Mouse (Mus musculus) liver, embryonic 16.5 days (tissue): ENCODE results near the gene Zfp963. TPM values are rescaled to one million over a fixed set of nuclear protein-coding genes. Genes with fewer than 3 reads are reported as not detected.
A peak's percentile ranks its signal among the peaks of the same experiment; 100 is the strongest.

Experiments
- ATAC-seq: fragments of 200-750 bp; cut with Nextera tagmentation; 2 replicates; pipeline ENCODE4 v1.8.0; 2017; ENCODE audit warnings: low read depth, mild to moderate bottlenecking, moderate number of reproducible peaks, moderate library complexity
- H3K27ac ChIP-seq: fragments of 300-500 bp; sonication (generic); 2 replicates; pipeline ENCODE4 v1.5.1; 2014; ENCODE audit warnings: mild to moderate bottlenecking, low read length
- H3K27me3 ChIP-seq: fragments of 300-500 bp; sonication (generic); 2 replicates; pipeline ENCODE4 v1.6.1; 2014; ENCODE audit warnings: low read depth, low read length, mixed read lengths; ENCODE audit not compliant: control insufficient read depth, insufficient read depth
- H3K36me3 ChIP-seq: fragments of 300-500 bp; sonication (generic); 2 replicates; pipeline ENCODE4 v1.6.1; 2014; ENCODE audit warnings: mild to moderate bottlenecking; ENCODE audit not compliant: control insufficient read depth, insufficient read depth
- H3K4me1 ChIP-seq: fragments of 300-500 bp; sonication (generic); 2 replicates; pipeline ENCODE4 v1.6.1; 2014; ENCODE audit warnings: low read depth, low read length, mixed read lengths; ENCODE audit not compliant: control insufficient read depth
- H3K4me2 ChIP-seq: fragments of 300-500 bp; sonication (generic); 2 replicates; pipeline ENCODE4 v1.6.1; 2014; ENCODE audit warnings: low read depth, low read length, mixed read lengths
- H3K4me3 ChIP-seq: fragments of 300-500 bp; sonication (generic); 2 replicates; pipeline ENCODE4 v1.5.1; 2014; ENCODE audit warnings: low read depth, mild to moderate bottlenecking, low read length
- H3K9ac ChIP-seq: fragments of 300-500 bp; sonication (generic); 2 replicates; pipeline ENCODE4 v1.6.1; 2014; ENCODE audit warnings: low read depth, low read length
- H3K9me3 ChIP-seq: fragments of 300-500 bp; sonication (generic); replicated peaks from 2 replicates; pipeline ENCODE4 v1.6.1; 2016; ENCODE audit warnings: low read length; ENCODE audit not compliant: control insufficient read depth
- WGBS: fragments of 180-500 bp; shearing (Covaris S2); extraction: QIAGEN DNeasy Blood & Tissue Kit; methylation state at CpG from one replicate; pipeline ENCODE4 v1.1.7; 2014; ENCODE audit not compliant: insufficient replicate concordance; 5-methylcytosine and 5-hydroxymethylcytosine counted together
- polyA plus RNA-seq: library from polyadenylated mRNA; unstranded; fragments of >200 nt; fragmentation: Nextera tagmentation; extraction: Ambion mirVana; gene quantifications from 2 replicates; pipeline ENCODE4 v1.2.1, GENCODE M21; 2015

The Zfp963 gene
- polyA plus RNA-seq, 1 experiment from 2014 or later: 3.1 TPM

- Histone ChIP-seq H3K27ac (no peak overlapping the region), H3K9me3 (no peaks in the 10 kb centered on the region), H3K9ac (no peak overlapping the region), H3K27me3 (no peaks in the 10 kb centered on the region), H3K4me2 (no peak overlapping the region), H3K4me1 (no peaks in the 10 kb centered on the region), H3K4me3 (no peak overlapping the region), H3K36me3 (peaks cover 37% of the 10 kb centered on the region)
- 86% methylated on average over 4 of the region's 4 CpGs for WGBS
- no peak for ATAC-seq
Observed at GRCm38 (mm10) chr8:69761814-69762445, 12.2 kb upstream of the Zfp963 start.

- Histone ChIP-seq H3K4me2 (no peak overlapping the region), H3K9ac (no peak overlapping the region), H3K27ac (no peak overlapping the region), H3K27me3 (no peaks in the 10 kb centered on the region), H3K4me1 (peaks cover 6% of the 10 kb centered on the region; the same call in 1 of the 2 replicates), H3K36me3 (peaks cover 10% of the 10 kb centered on the region), H3K4me3 (no peak overlapping the region), H3K9me3 (no peaks in the 10 kb centered on the region)
- 81% methylated on average over 5 of the region's 5 CpGs for WGBS
- no peak for ATAC-seq
Observed at GRCm38 (mm10) chr8:69758316-69758715, 8.5 kb upstream of the Zfp963 start.

- H3K9ac ChIP-seq: no peak overlapping the region
- no peak for ATAC-seq
Observed at GRCm38 (mm10) chr8:69752437-69752836, 2.7 kb upstream of the Zfp963 start.

GRCm38 (mm10) chr8:69741231-69741630 lies 8.5 kb downstream of the Zfp963 start:
- no peak overlapping the region for H3K27ac ChIP-seq
- 62% methylated on average over 2 of the region's 2 CpGs for WGBS

More at GRCm38 (mm10) chr8:69752437-69752836, 2.7 kb upstream of the Zfp963 start:
- Histone ChIP-seq H3K27me3 (no peaks in the 10 kb centered on the region), H3K9me3 (no peaks in the 10 kb centered on the region), H3K27ac (peak overlapping the region; percentile 63), H3K4me3 (no peak overlapping the region), H3K4me2 (no peak overlapping the region), H3K36me3 (0 out of 2 replicates have a peak, but pooled peaks cover 2% of the 10 kb centered on the region), H3K4me1 (peaks cover 29% of the 10 kb centered on the region)
- WGBS: 43% methylated on average over 2 of the region's 2 CpGs

GRCm38 (mm10) chr8:69740763-69741162 lies 9.0 kb downstream of the Zfp963 start:
- Histone ChIP-seq H3K9me3 (no peaks in the 10 kb centered on the region), H3K4me1 (no peaks in the 10 kb centered on the region), H3K27ac (no peak overlapping the region), H3K36me3 (0 out of 2 replicates have a peak, but pooled peaks cover 2% of the 10 kb centered on the region), H3K27me3 (no peaks in the 10 kb centered on the region), H3K4me3 (no peak overlapping the region), H3K4me2 (no peak overlapping the region), H3K9ac (no peak overlapping the region)
- WGBS: 65% methylated on average over 6 of the region's 6 CpGs
- no peak for ATAC-seq

More at GRCm38 (mm10) chr8:69741231-69741630, 8.5 kb downstream of the Zfp963 start:
- H3K9me3 ChIP-seq: no peaks in the 10 kb centered on the region
- no peaks in the 10 kb centered on the region for H3K27me3 ChIP-seq
- H3K4me2 ChIP-seq: no peak overlapping the region
- no peak for ATAC-seq
- no peak overlapping the region for H3K9ac ChIP-seq
- 0 out of 2 replicates have a peak, but pooled peaks cover 2% of the 10 kb centered on the region for H3K36me3 ChIP-seq
- no peak overlapping the region for H3K4me3 ChIP-seq
- no peaks in the 10 kb centered on the region for H3K4me1 ChIP-seq

- Histone ChIP-seq H3K27me3 (no peaks in the 10 kb centered on the region), H3K9ac (no peak overlapping the region), H3K4me3 (no peak overlapping the region), H3K27ac (no peak overlapping the region), H3K4me1 (no peaks in the 10 kb centered on the region), H3K4me2 (no peak overlapping the region), H3K9me3 (no peaks in the 10 kb centered on the region), H3K36me3 (no peaks in the 10 kb centered on the region)
- peak; percentile 63 for ATAC-seq
- 49% methylated on average over 1 of the region's 1 CpGs for WGBS
Observed at GRCm38 (mm10) chr8:69735495-69735894, 14.3 kb downstream of the Zfp963 start.

GRCm38 (mm10) chr8:69717232-69717580 lies 32.6 kb downstream of the Zfp963 start:
- Histone ChIP-seq H3K4me2 (peak overlapping the region; percentile 76), H3K4me3 (peak overlapping the region; percentile 100), H3K9ac (peak overlapping the region; percentile 36), H3K27me3 (no peaks in the 10 kb centered on the region), H3K36me3 (peaks cover 7% of the 10 kb centered on the region; the same call in 1 of the 2 replicates), H3K9me3 (no peaks in the 10 kb centered on the region), H3K4me1 (peaks cover 13% of the 10 kb centered on the region), H3K27ac (peak overlapping the region; percentile 71)
- ATAC-seq: no peak
- WGBS: 35% methylated on average over 5 of the region's 5 CpGs

- no peaks in the 10 kb centered on the region for H3K27me3 ChIP-seq
- peaks cover 13% of the 10 kb centered on the region for H3K4me1 ChIP-seq
- H3K9ac ChIP-seq: peak overlapping the region; percentile 100
- H3K4me2 ChIP-seq: peak overlapping the region; percentile 76
- under 1% methylated on average over 51 of the region's 52 CpGs for WGBS
- peaks cover 7% of the 10 kb centered on the region; the same call in 1 of the 2 replicates for H3K36me3 ChIP-seq
- peak; percentile 96 for ATAC-seq
- peak overlapping the region; percentile 100 for H3K4me3 ChIP-seq
- H3K9me3 ChIP-seq: no peaks in the 10 kb centered on the region
- H3K27ac ChIP-seq: peak overlapping the region; percentile 100
Observed at GRCm38 (mm10) chr8:69716403-69717231, 33.2 kb downstream of the Zfp963 start.

GRCm38 (mm10) chr8:69715366-69715765 lies 34.4 kb downstream of the Zfp963 start:
- no peak for ATAC-seq
- no peaks in the 10 kb centered on the region for H3K27me3 ChIP-seq
- peak overlapping the region; percentile 8; the same call in 1 of the 2 replicates for H3K9ac ChIP-seq
- peaks cover 13% of the 10 kb centered on the region for H3K4me1 ChIP-seq
- no peaks in the 10 kb centered on the region for H3K9me3 ChIP-seq
- peak overlapping the region; percentile 40 for H3K4me3 ChIP-seq
- peak overlapping the region; percentile 54 for H3K4me2 ChIP-seq
- WGBS: 78% methylated on average over 6 of the region's 6 CpGs
- no peak overlapping the region for H3K27ac ChIP-seq
- H3K36me3 ChIP-seq: peaks cover 10% of the 10 kb centered on the region
